Mouse (Mus musculus): ENCODE results near the gene Mink1.
"Not testable (repeated sequence)": the region's sequence is repeated elsewhere in the genome, so short reads cannot be mapped to it uniquely, and the experiment has no call there.

The Mink1 gene

DNA sequence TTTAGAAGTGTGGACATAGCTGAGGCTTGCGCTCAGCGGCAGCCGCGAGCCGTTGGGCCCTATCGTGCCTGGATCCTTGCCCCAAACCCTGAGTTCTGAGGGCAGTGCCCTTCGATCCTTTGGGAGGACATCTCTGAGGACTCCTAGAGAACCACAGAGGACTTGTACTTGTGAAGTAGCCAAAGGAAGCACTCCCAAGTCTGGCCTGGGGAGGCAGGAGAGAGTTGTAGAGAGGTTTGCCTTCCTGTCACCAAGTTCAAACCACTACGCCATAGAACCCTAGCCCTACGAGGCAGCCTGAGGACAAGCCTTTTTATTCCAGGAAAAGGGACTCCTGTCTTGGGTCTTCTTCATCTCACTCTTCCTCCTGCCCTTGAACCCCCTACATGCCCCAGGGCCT is 5.1 kb upstream of the Mink1 start:
- DNase-seq (ENCODE audit: extremely low spot score) = no peak

- DNase-seq (ENCODE audit: extremely low spot score) = no peak
Measured at GRCm38 (mm10) chr11:70561937-70562286, 769 bp upstream of the Mink1 start.

DNA sequence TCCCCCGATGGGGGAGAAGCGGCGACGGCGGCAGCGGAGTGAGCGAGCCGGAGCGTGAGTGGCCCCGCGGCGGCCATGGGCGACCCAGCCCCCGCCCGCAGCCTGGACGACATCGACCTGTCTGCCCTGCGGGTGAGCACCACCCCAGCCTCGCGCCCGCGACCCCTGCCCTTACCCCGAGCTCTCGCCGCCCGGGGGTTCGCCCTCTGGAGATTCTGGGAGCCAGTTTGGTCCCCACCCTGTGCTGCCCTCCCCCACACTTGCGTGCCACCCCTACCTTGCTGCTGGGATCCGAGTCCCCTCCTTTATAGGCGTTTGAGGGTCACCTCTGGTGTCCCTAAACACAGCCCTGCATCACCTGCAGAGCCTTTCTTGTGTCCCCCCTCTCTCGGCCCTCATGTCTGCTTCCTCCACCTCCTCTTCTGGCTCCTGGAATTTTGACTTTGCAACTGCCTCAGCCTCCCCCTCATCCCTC is 351 bp downstream of the Mink1 start:
- DNase-seq (ENCODE audit: extremely low spot score) = no peak

GRCm38 (mm10) chr11:70563470-70564275 is 992 bp downstream of the Mink1 start:
- DNase-seq (ENCODE audit: extremely low spot score) = peak; percentile 42

DNA sequence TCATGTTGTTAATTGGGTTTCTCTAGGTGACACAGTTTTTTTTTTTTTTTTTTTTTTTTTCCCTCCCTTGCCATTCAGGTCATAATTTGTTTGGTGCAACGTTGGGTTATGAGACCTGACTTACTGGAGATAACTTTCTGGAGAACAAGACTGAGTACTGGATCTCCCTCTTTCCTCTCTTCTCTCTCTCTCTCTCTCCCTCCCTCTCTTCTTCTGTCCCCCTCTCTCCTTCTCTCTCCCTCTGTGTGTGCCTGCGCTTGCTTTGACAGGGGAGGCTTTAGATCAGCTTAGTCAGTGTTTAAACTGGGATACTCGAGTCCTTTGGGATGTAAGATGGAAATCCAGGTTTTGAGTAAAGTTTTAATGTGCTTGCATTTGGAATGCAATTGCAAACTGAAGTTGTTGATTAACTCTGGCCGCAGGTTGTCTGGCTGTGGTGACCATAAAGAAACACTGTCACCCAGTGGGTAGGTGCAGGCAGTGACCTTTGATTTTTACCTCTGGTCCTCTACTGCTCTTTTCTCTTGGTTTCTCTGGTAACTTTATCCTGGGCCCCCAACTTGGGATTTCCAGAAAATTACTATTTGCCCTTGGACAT is 1.7 kb downstream of the Mink1 start:
- no peak for DNase-seq (ENCODE audit: extremely low spot score)

DNA sequence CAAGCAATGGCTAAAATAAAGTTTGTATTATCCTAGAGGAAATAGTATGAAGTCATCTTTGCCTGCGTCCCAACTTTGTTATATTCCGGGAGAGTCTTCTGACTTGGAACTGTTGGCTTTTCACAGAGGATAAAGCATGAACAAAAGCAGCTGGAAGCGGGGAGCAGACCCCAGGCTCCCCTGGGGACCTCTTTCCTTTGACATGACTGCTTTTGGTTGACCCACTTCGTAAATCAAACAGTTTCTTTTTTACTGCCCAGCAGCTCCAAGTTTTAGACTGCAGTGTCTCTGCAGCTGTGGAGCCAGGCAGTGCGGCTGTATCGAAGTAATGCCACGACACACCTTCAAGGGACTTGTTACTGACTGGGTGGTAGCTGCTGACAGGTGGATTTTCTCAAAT is 3.9 kb downstream of the Mink1 start:
- DNase-seq (ENCODE audit: extremely low spot score) = no peak

DNA sequence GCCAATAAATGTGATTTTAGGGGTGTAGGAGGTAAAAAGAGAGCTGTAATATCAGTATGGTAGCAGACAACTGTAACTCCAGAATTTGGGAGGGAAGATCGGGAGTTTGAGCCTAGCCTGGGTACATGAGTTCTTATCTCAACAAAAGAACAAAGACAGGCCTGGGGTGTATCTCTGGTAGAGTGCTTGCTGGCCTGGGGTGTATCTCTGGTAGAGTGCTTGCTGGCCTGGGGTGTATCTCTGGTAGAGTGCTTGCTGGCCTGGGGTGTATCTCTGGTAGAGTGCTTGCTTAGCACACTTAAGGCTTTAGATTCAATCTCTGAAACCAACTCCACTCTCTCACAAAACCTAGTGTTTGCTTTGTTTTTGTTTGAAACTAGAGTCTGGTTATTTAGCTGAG is 7.9 kb downstream of the Mink1 start:
- DNase-seq (ENCODE audit: extremely low spot score) = not testable (repeated sequence)

DNA sequence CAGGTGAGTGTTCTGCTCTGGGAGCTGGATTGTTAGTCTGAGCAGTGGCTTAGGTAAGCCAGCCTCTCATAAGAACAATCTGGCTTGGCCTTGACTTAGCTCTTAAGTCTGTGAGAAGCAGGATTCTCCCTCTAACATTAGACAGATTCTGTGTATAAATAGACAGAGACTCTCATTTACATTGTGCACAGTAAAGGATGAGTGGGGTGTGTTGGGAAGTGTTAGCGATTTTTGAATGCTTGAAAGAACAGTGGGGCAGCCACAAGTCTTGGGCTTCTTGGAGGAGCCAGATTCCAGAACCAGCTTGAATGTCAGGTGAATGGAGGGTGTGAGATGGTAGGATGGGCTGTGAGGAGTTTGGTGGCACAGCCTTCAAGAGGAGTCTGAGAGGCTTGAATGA is 9.0 kb downstream of the Mink1 start:
- no peak for DNase-seq (ENCODE audit: extremely low spot score)

DNA sequence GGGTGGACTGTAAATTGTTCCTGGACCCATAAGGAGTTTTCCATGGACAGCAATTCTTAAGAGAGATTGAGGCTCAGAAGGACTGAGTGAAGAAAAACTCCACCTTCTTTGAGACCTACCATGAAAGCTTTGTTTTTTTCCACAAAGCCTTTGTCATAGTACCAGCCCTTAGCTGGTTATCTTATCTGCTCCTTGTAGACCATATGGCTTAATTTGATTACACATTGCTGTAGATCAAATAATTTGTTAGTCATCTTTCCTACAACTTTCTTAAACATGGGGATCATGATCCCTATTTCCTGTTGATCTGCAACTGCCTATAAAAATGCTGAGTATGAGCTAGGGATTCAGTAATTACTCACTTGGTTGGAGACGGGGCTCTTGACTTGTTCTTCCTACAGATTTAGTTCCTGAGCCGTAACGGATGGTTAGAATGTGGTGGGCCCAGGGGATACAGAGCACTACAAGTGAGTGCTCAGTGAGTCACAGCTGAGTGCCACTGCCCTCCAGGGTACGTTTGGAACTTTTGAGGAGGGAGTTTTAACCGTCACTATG is 9.7 kb downstream of the Mink1 start:
- DNase-seq (ENCODE audit: extremely low spot score) = no peak

DNA sequence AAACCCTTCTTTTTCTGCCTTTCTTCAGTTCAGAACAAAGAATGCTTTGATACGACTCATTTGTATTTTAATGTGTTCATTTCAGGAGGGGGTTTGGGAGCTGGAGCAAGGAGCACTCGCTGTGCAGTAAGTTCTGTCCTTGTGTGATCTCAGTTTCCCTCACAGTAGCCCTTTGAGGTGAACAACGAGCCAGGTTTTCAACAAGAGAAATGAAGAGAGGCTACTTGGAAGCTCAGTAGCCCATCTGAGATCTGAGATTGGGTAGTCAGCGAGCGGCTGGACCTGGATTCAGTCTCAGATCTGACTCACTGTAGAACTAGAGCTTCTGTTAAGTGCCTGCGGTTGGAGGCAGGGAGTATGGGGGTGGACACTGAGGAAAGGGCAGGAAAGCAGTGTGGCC is 11.2 kb downstream of the Mink1 start:
- DNase-seq (ENCODE audit: extremely low spot score) = no peak

GRCm38 (mm10) chr11:70577201-70577600 is 14.5 kb downstream of the Mink1 start:
- no peak for DNase-seq (ENCODE audit: extremely low spot score)

GRCm38 (mm10) chr11:70578962-70579361 is 16.3 kb downstream of the Mink1 start:
- no peak for DNase-seq (ENCODE audit: extremely low spot score)

DNA sequence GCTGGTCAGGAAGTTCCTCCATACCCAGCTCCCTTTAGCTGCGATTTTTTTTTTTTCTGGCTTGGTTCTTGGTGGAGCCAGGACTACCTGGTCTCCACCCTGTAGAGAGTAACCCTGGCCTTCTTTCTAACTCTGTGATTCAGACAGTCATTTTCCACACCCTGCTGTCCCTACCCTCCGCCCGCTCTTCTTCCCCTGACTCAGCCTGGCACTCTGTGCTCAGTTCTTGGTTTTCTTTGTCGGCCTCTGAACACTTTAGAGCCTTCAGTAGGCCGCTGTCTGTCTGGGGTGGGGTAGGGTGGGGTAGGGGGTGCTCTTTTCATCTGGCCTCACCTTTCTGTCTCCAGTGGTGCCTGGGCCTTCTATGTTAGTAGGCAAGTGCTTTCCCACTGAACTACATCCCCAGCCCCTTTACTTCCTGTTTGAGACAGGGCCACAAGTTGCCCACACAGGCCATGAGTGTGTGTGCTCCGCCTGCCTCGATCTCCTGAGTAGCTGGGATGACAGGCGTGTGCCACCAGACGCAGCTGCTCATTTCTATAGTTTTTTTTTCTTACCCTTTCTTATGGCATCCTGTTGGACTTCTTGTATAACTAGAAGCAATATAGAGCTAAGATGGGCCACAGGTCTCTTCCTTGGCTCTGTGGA is 17.2 kb downstream of the Mink1 start:
- DNase-seq (ENCODE audit: extremely low spot score) = no peak

DNA sequence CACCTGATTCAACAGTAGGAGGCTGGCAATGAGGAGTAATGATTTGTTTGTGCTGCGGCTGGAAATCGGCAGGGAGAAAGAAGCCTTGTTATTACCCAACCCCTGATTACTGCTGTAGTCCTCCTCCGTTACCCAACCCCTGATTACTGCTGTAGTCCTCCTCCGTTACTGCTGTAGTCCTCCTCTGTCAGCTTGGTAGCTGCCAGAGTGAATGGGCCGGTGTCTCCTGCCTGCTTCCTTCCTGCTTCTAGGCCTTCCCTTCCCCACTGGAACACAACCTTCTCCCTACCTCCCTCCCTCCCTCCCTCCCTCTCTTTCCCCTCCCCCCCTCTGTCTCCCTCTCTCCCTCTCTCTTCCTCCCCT is 17.7 kb downstream of the Mink1 start:
- DNase-seq (ENCODE audit: extremely low spot score) = no peak

DNA sequence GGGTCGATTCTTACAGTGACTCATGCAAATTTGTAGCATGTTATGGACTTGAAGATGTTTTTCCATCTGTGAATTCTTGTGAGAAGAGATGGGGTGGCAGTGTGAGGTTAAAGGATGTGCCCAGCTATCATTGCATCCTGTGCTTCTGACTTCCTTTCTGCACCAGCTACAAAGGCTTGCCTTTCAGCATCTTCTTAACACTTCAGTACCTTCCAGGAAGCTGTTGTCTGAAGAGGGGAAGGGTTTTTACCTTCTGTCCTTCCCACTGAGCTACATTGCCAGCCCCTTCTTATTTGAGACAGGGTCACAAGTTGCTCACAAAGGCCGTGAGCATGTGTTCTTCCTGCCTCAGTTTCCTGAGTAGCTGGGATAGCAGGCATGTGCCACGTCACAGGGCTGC is 18.2 kb downstream of the Mink1 start:
- DNase-seq (ENCODE audit: extremely low spot score) = no peak

DNA sequence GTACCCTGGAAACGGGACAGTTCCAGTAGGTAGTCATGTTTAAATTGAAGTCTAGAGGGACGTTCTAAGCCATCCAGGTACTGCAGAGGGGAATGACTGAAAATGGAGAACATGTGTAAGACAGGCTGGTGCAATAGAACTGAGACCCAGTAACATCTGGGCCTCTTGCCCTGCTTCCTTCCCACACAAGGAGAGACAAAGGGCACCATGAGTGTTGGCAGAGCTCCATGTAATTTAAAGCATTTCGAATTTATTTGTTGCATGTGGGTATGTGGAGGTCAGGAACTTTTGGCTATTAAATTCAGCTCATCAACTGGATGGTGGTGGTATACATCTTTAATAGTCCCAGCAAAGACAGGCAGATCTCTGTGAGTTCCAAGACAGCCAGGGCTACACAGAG is 19.5 kb downstream of the Mink1 start:
- no peak for DNase-seq (ENCODE audit: extremely low spot score)

GRCm38 (mm10) chr11:70583022-70583714 is 20.5 kb downstream of the Mink1 start:
- DNase-seq (ENCODE audit: extremely low spot score) = no peak

DNA sequence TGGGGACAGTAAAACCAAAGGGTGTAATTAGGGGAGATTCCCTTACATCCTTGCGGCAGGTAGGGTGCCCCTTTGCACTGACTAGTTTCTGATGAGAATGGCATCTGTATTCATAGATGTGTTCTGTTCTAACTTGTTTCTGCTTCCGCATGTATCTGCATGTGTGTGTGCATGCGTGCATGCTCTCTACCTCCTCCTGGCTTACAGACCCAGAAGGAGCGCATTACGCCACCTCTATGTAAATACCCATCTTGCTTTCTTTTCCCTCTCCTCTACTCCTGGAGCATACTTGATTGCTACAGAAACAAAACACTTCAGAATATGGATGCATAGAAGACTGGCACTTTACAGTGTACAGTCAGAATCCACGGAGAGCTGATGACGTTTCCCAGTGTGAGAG is 21.1 kb downstream of the Mink1 start:
- no peak for DNase-seq (ENCODE audit: extremely low spot score)

GRCm38 (mm10) chr11:70585457-70585856 is 22.8 kb downstream of the Mink1 start:
- no peak for DNase-seq (ENCODE audit: extremely low spot score)

DNA sequence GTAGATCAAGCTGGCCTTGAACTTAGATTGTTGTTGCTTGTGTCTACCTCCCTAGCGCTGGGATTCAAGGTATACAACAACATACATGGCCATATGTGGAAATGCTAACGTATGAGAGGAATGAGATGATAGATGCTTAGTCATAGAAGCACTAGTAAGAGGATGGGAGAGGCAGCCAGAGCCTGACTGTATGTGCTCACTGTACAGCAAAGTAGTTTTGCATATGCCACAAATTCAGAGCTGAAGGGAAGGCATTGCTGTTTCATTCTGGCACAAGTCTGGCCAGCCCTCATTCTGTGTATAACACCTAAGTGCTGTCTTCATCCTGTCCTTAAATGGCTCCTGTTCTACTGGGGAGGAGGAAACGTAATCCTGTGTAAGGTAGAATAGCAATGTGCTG is 23.6 kb downstream of the Mink1 start:
- DNase-seq (ENCODE audit: extremely low spot score) = no peak

- no peak for DNase-seq (ENCODE audit: extremely low spot score)
Measured at GRCm38 (mm10) chr11:70586954-70587353, 24.3 kb downstream of the Mink1 start.

GRCm38 (mm10) chr11:70591733-70592132 is 29.1 kb downstream of the Mink1 start:
- no peak for DNase-seq (ENCODE audit: extremely low spot score)

All from embryo, embryonic 9.5 days (tissue).